Mouse (Mus musculus) stomach, postnatal 0 days (tissue): Measurements from ENCODE around the gene Gmfg.
A peak's percentile ranks its signal among the peaks of the same experiment; 100 is the strongest.

Source experiments
- CTCF ChIP-seq: IDR thresholded peaks from 2 replicates; pipeline ENCODE4 v1.5.1; 2016; ENCODE audit warnings: antibody characterized with exemption, low read depth, mild to moderate bottlenecking, moderate library complexity
- EP300 ChIP-seq: optimal IDR thresholded peaks from 2 replicates; pipeline ENCODE3; 2016; ENCODE audit warnings: antibody characterized with exemption

DNA sequence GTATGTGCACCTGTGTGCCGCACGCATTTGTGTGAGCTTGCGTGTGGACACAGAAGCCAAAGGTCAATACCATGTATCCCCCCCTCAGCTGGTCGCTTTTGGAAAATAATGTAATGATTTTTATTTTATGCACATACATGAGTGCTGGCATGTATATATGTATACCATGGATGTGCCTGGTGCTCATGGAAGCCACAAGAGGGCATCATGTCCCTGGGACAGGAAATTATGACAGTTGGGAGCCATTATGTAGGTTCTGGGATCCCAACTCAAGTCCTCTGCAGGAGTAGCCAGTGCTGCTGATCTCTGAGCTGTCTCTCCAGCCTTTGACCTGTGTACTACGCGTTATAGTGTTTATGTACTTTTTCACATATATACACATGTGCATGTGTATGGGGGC, 38.9 kb downstream of the Gmfg start:
- TF ChIP-seq CTCF (peak; percentile 56), EP300 (no peak)
